Mouse (Mus musculus) embryonic facial prominence, embryonic 14.5 days (tissue): ENCODE measurements around the gene Atraid. TPM values are rescaled to one million over a fixed set of nuclear protein-coding genes. Genes with fewer than 3 reads are reported as not detected.
"Not testable (repeated sequence)": the region's sequence is repeated elsewhere in the genome, so short reads cannot be mapped to it uniquely, and the experiment has no call there.

Experiments used
- ATAC-seq: fragments of 200-750 bp; cut with Nextera tagmentation; 2 replicates; pipeline ENCODE4 v1.8.0; 2017; ENCODE audit warnings: low read depth, moderate number of reproducible peaks, moderate TSS enrichment
- DNase-seq: peaks from one replicate; pipeline ENCODE4 v3.0.0-alpha.2; 2015; ENCODE audit warnings: low spot score
- H3K27ac ChIP-seq: fragments of 300-500 bp; sonication (generic); replicated peaks from 2 replicates; pipeline ENCODE4 v1.5.1; 2014; ENCODE audit warnings: low read depth, mild to moderate bottlenecking, low read length, moderate library complexity
- H3K27me3 ChIP-seq: fragments of 300-500 bp; sonication (generic); replicated peaks from 2 replicates; pipeline ENCODE4 v1.6.1; 2014; ENCODE audit warnings: low read length; ENCODE audit not compliant: control insufficient read depth, insufficient read depth
- H3K36me3 ChIP-seq: fragments of 300-500 bp; sonication (generic); 2 replicates; pipeline ENCODE4 v1.6.1; 2014; ENCODE audit warnings: low read length, mixed read lengths; ENCODE audit not compliant: control insufficient read depth, insufficient read depth
- H3K4me1 ChIP-seq: fragments of 300-500 bp; sonication (generic); 2 replicates; pipeline ENCODE4 v1.6.1; 2014; ENCODE audit warnings: antibody characterized with exemption, low read length; ENCODE audit not compliant: control insufficient read depth, insufficient read depth
- H3K4me2 ChIP-seq: fragments of 300-500 bp; sonication (generic); 2 replicates; pipeline ENCODE4 v1.6.1; 2014; ENCODE audit warnings: low read depth, mild to moderate bottlenecking, low read length, moderate library complexity, mixed read lengths
- H3K4me3 ChIP-seq: fragments of 300-500 bp; sonication (generic); 2 replicates; pipeline ENCODE4 v1.5.1; 2014; ENCODE audit warnings: low read depth, mild to moderate bottlenecking, low read length
- H3K9ac ChIP-seq: fragments of 300-500 bp; sonication (generic); 2 replicates; pipeline ENCODE4 v1.6.1; 2014; ENCODE audit warnings: low read depth, mild to moderate bottlenecking, low read length, moderate library complexity, mixed read lengths
- H3K9me3 ChIP-seq: fragments of 300-500 bp; sonication (generic); 2 replicates; pipeline ENCODE4 v1.6.1; 2016; ENCODE audit warnings: low read length; ENCODE audit not compliant: control insufficient read depth
- WGBS: fragments of 180-500 bp; shearing (Covaris S2); extraction: QIAGEN DNeasy Blood & Tissue Kit; methylation state at CpG from one replicate; pipeline ENCODE4 v1.1.7; 2014; 5-methylcytosine and 5-hydroxymethylcytosine counted together
- polyA plus RNA-seq: library from polyadenylated mRNA; unstranded; fragments of >200 nt; fragmentation: Nextera tagmentation; extraction: Ambion mirVana; gene quantifications from 2 replicates; pipeline ENCODE4 v1.2.1, GENCODE M21; 2014

Atraid gene
- polyA plus RNA-seq, 1 experiment from 2014 or later = 195 TPM

- Histone ChIP-seq H3K4me2 (no peak overlapping the region), H3K27me3 (no peaks in the 10 kb centered on the region), H3K4me1 (no peaks in the 10 kb centered on the region), H3K36me3 (no peaks in the 10 kb centered on the region), H3K4me3 (no peak overlapping the region), H3K9ac (no peak overlapping the region), H3K27ac (no peak overlapping the region), H3K9me3 (no peaks in the 10 kb centered on the region)
- 58% methylated on average over 1 of the region's 1 CpGs for WGBS
- DNase-seq = no peak
- no peak for ATAC-seq
Observed at GRCm38 (mm10) chr5:31022690-31023089, 25.4 kb upstream of the Atraid start.

GRCm38 (mm10) chr5:31023254-31023653, 24.9 kb upstream of the Atraid start:
- peak; percentile 68 for ATAC-seq
- Histone ChIP-seq H3K4me3 (no peak overlapping the region), H3K27ac (no peak overlapping the region), H3K36me3 (no peaks in the 10 kb centered on the region), H3K9me3 (no peaks in the 10 kb centered on the region), H3K4me2 (no peak overlapping the region), H3K27me3 (no peaks in the 10 kb centered on the region), H3K4me1 (no peaks in the 10 kb centered on the region), H3K9ac (no peak overlapping the region)
- peak; percentile 68 for DNase-seq
- WGBS = 7% methylated on average over 3 of the region's 4 CpGs

GRCm38 (mm10) chr5:31024641-31025040, 23.5 kb upstream of the Atraid start:
- H3K9me3 ChIP-seq = no peaks in the 10 kb centered on the region
- H3K9ac ChIP-seq = no peak overlapping the region
- DNase-seq (no peak), ATAC-seq (no peak)
- H3K36me3 ChIP-seq = no peaks in the 10 kb centered on the region
- no peak overlapping the region for H3K27ac ChIP-seq
- H3K27me3 ChIP-seq = no peaks in the 10 kb centered on the region
- H3K4me2 ChIP-seq = no peak overlapping the region
- H3K4me1 ChIP-seq = no peaks in the 10 kb centered on the region
- no peak overlapping the region for H3K4me3 ChIP-seq

DNA sequence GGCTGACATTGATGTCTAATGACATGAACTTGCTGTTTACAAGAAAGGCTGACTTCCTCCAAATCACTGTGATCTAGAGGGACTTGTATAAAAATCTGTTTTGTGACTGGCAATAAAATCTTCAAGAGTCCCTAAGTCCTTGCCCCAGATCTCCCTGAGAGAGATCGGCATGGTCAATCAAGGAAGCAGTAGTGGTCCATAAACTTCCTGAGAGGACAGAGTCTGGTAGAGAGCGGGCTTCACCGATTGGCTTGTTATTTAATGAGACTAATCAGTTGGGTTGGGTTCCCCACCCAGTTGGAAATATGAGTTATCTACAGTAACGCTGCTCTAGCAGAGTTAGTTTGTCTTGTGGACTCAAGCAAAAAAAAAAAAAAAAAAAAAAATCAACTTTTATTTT, 17.2 kb upstream of the Atraid start:
- DNase-seq (no peak), ATAC-seq (no peak)
- peaks cover 2% of the 10 kb centered on the region; the same call in 1 of the 2 replicates for H3K36me3 ChIP-seq
- H3K9ac ChIP-seq = no peak overlapping the region
- H3K27ac ChIP-seq = no peak overlapping the region
- no peaks in the 10 kb centered on the region for H3K27me3 ChIP-seq
- no peaks in the 10 kb centered on the region for H3K9me3 ChIP-seq
- H3K4me3 ChIP-seq = no peak overlapping the region
- H3K4me2 ChIP-seq = no peak overlapping the region
- 76% methylated on average over 4 of the region's 4 CpGs for WGBS
- H3K4me1 ChIP-seq = no peaks in the 10 kb centered on the region

- no peak for DNase-seq
- Histone ChIP-seq H3K4me3 (no peak overlapping the region), H3K36me3 (peaks cover 8% of the 10 kb centered on the region; the same call in 1 of the 2 replicates), H3K27ac (no peak overlapping the region), H3K9me3 (no peaks in the 10 kb centered on the region), H3K4me2 (no peak overlapping the region), H3K9ac (no peak overlapping the region), H3K4me1 (no peaks in the 10 kb centered on the region), H3K27me3 (no peaks in the 10 kb centered on the region)
- no peak for ATAC-seq
- 81% methylated on average over 8 of the region's 8 CpGs for WGBS
Observed at GRCm38 (mm10) chr5:31031508-31031907, 16.6 kb upstream of the Atraid start.

DNA sequence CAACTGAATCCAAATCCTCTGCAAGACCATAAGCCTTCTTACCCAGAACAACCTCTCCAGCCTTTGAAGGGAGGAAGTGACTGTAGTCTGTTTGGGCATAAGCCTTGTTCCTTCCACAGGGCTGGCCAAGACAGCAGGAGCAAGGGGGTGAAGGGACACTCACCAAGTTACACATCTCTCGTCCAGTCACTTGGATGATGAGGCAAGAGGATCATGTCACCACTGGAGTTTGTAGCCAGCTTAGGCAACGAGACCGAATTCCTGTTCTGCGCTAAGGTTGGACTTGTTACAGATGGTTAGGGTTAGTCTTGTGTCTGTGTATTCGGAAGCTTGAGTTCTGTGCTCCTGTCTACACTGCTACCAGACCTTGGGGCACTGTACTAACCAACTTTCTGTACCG, 13.4 kb upstream of the Atraid start:
- H3K9me3 ChIP-seq = no peaks in the 10 kb centered on the region
- H3K4me3 ChIP-seq = no peak overlapping the region
- no peaks in the 10 kb centered on the region for H3K27me3 ChIP-seq
- H3K4me2 ChIP-seq = no peak overlapping the region
- ATAC-seq (no peak), DNase-seq (no peak)
- H3K27ac ChIP-seq = no peak overlapping the region
- 85% methylated on average over 6 of the region's 6 CpGs for WGBS
- H3K9ac ChIP-seq = no peak overlapping the region
- peaks cover 31% of the 10 kb centered on the region for H3K36me3 ChIP-seq
- H3K4me1 ChIP-seq = no peaks in the 10 kb centered on the region

- H3K4me3 ChIP-seq, DNase-seq, H3K9me3 ChIP-seq, H3K27me3 ChIP-seq, H3K4me2 ChIP-seq, H3K4me1 ChIP-seq, H3K27ac ChIP-seq, H3K9ac ChIP-seq, ATAC-seq: not testable (repeated sequence)
- H3K36me3 ChIP-seq = peaks cover 40% of the 10 kb centered on the region
- WGBS = 86% methylated on average over 11 of the region's 11 CpGs
Observed at GRCm38 (mm10) chr5:31036556-31036955, 11.6 kb upstream of the Atraid start.

DNA sequence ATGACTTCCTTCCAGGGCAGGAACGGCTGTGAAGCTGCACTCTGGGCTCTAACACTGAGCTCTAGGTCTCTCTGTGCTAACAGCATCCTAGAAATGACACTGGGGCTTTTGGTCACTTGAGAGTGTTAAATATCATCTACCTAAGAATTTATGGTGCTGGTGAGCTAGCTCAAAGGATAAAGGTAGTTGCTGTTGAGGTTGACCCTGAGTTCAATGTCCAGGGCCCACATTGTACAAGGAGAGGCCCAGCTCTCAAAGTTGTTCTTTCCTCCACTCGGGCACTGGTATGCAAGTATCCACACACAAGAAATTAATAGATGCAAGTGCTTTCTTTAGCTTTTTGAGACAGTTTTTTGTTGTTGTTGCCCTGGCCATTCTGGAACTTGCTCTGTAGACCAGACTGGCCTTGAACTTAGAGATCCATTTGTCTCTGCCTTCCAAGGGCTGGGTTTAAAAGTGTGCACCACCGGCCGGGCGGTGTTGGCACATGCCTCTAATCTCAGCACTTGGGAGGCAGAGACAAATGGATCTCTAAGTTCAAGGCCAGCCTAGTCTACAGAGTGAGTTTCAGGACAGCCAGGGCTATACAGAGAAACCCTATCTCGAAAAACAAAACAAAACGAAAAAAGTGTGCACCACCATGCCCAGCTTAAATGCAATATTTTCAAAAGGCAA, 9.8 kb upstream of the Atraid start:
- no peak overlapping the region for H3K27ac ChIP-seq
- H3K27me3 ChIP-seq = no peaks in the 10 kb centered on the region
- peaks cover 52% of the 10 kb centered on the region for H3K36me3 ChIP-seq
- H3K9ac ChIP-seq = no peak overlapping the region
- no peaks in the 10 kb centered on the region for H3K4me1 ChIP-seq
- 92% methylated on average over 7 of the region's 7 CpGs for WGBS
- DNase-seq = no peak
- H3K9me3 ChIP-seq = no peaks in the 10 kb centered on the region
- no peak overlapping the region for H3K4me3 ChIP-seq
- ATAC-seq = no peak
- H3K4me2 ChIP-seq = no peak overlapping the region

DNA sequence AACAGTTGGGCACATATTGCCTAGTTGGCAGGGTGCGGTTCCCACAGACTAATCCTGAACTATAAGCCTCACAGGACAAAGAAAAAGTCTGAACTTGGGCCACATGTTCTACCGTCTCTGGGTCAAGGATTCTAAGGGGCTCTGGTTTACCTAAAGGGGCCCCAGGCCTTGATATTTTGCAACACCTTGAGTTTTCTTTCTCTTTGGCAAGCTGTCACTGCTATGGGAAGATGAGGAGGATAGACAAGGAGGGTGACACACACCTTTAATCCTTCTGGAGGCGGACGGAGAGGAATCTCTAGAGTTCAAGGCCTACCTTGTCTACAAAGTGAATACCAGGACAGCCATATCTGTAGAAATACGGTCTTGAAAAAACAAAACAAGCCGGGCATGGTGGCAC, 1.7 kb upstream of the Atraid start:
- Histone ChIP-seq H3K27me3 (no peaks in the 10 kb centered on the region), H3K27ac (no peak overlapping the region), H3K4me3 (no peak overlapping the region), H3K9ac (no peak overlapping the region), H3K4me1 (no peaks in the 10 kb centered on the region; the same call in 1 of the 2 replicates), H3K9me3 (no peaks in the 10 kb centered on the region), H3K36me3 (peaks cover 18% of the 10 kb centered on the region; the same call in 1 of the 2 replicates), H3K4me2 (no peak overlapping the region)
- 91% methylated on average over 6 of the region's 6 CpGs for WGBS
- ATAC-seq (no peak), DNase-seq (no peak)
